Mouse (Mus musculus): Measurements from ENCODE around the gene Arid3c. TPM values are rescaled to one million over a fixed set of nuclear protein-coding genes. Genes with fewer than 3 reads are reported as not detected.
A peak's percentile ranks its signal among the peaks of the same experiment; 100 is the strongest.

The Arid3c gene
- polyA plus RNA-seq, 1 experiment from 2014 or later, result 0.15 TPM

- peaks cover 59% of the 10 kb centered on the region for H3K4me1 ChIP-seq (ENCODE audit: control insufficient read depth, insufficient read depth, low read length)
- H3K9ac ChIP-seq (ENCODE audit: low read length), result no peak overlapping the region
- no peak overlapping the region for H3K4me2 ChIP-seq (ENCODE audit: low read length)
- H3K27me3 ChIP-seq (replicated peaks; ENCODE audit: control insufficient read depth, insufficient read depth, low read length), result no peaks in the 10 kb centered on the region
- WGBS, result 46% methylated on average over 4 of the region's 4 CpGs
- H3K27ac ChIP-seq (ENCODE audit: low read depth, low read length), result peak overlapping the region; percentile 52; the same call in 1 of the 2 replicates
- ATAC-seq, result no peak
- H3K9me3 ChIP-seq (replicated peaks; ENCODE audit: control insufficient read depth, low read length), result no peaks in the 10 kb centered on the region
- H3K36me3 ChIP-seq (ENCODE audit: control insufficient read depth, insufficient read depth, low read length), result 0 out of 2 replicates have a peak, but pooled peaks cover 7% of the 10 kb centered on the region
- H3K4me3 ChIP-seq (ENCODE audit: low read depth, low read length), result no peak overlapping the region
- peak; percentile 71 for DNase-seq (ENCODE audit: low spot score)
Observed at GRCm38 (mm10) chr4:41681176-41681575, 49.8 kb downstream of the Arid3c start.

- WGBS, result 33% methylated on average over 1 of the region's 2 CpGs
- ATAC-seq, result no peak
- Histone ChIP-seq H3K27ac (ENCODE audit: low read depth, low read length) (peak overlapping the region; percentile 39; the same call in 1 of the 2 replicates), H3K4me3 (ENCODE audit: low read depth, low read length) (no peak overlapping the region), H3K27me3 (replicated peaks; ENCODE audit: control insufficient read depth, insufficient read depth, low read length) (no peaks in the 10 kb centered on the region), H3K9ac (ENCODE audit: low read length) (0 out of 2 replicates have a peak overlapping the region, but pooled peaks have one; percentile 1), H3K4me1 (ENCODE audit: control insufficient read depth, insufficient read depth, low read length) (peaks cover 68% of the 10 kb centered on the region), H3K4me2 (ENCODE audit: low read length) (no peak overlapping the region), H3K9me3 (replicated peaks; ENCODE audit: control insufficient read depth, low read length) (no peaks in the 10 kb centered on the region), H3K36me3 (ENCODE audit: control insufficient read depth, insufficient read depth, low read length) (peaks cover 11% of the 10 kb centered on the region; the same call in 1 of the 2 replicates)
- no peak for DNase-seq (ENCODE audit: low spot score)
Observed at GRCm38 (mm10) chr4:41679291-41679690, 51.7 kb downstream of the Arid3c start.

- Histone ChIP-seq H3K4me2 (ENCODE audit: low read length) (no peak overlapping the region), H3K4me3 (ENCODE audit: low read depth, low read length) (no peak overlapping the region), H3K4me1 (ENCODE audit: control insufficient read depth, insufficient read depth, low read length) (peaks cover 68% of the 10 kb centered on the region), H3K27ac (ENCODE audit: low read depth, low read length) (peak overlapping the region; percentile 39; the same call in 1 of the 2 replicates), H3K9me3 (replicated peaks; ENCODE audit: control insufficient read depth, low read length) (no peaks in the 10 kb centered on the region), H3K36me3 (ENCODE audit: control insufficient read depth, insufficient read depth, low read length) (peaks cover 11% of the 10 kb centered on the region; the same call in 1 of the 2 replicates), H3K27me3 (replicated peaks; ENCODE audit: control insufficient read depth, insufficient read depth, low read length) (no peaks in the 10 kb centered on the region), H3K9ac (ENCODE audit: low read length) (0 out of 2 replicates have a peak overlapping the region, but pooled peaks have one; percentile 1)
- DNase-seq (ENCODE audit: low spot score) (no peak), ATAC-seq (no peak)
- WGBS, result 72% methylated on average over 6 of the region's 6 CpGs
Observed at GRCm38 (mm10) chr4:41678863-41679262, 52.1 kb downstream of the Arid3c start.

- no peak overlapping the region for H3K4me3 ChIP-seq (ENCODE audit: low read depth, low read length)
- no peaks in the 10 kb centered on the region for H3K9me3 ChIP-seq (replicated peaks; ENCODE audit: control insufficient read depth, low read length)
- DNase-seq (ENCODE audit: low spot score), result peak; percentile 85
- H3K4me1 ChIP-seq (ENCODE audit: control insufficient read depth, insufficient read depth, low read length), result peaks cover 73% of the 10 kb centered on the region
- 30% methylated on average over 13 of the region's 13 CpGs for WGBS
- peak overlapping the region; percentile 70; the same call in 1 of the 2 replicates for H3K27ac ChIP-seq (ENCODE audit: low read depth, low read length)
- ATAC-seq, result peak; percentile 63
- peaks cover 11% of the 10 kb centered on the region; the same call in 1 of the 2 replicates for H3K36me3 ChIP-seq (ENCODE audit: control insufficient read depth, insufficient read depth, low read length)
- H3K9ac ChIP-seq (ENCODE audit: low read length), result peak overlapping the region; percentile 47
- peak overlapping the region; percentile 14; the same call in 1 of the 2 replicates for H3K4me2 ChIP-seq (ENCODE audit: low read length)
- no peaks in the 10 kb centered on the region for H3K27me3 ChIP-seq (replicated peaks; ENCODE audit: control insufficient read depth, insufficient read depth, low read length)
Observed at GRCm38 (mm10) chr4:41677006-41677629, 53.8 kb downstream of the Arid3c start.

GRCm38 (mm10) chr4:41676248-41677005 is 54.5 kb downstream of the Arid3c start:
- H3K9ac ChIP-seq (ENCODE audit: low read length), result peak overlapping the region; percentile 22
- no peaks in the 10 kb centered on the region for H3K27me3 ChIP-seq (replicated peaks; ENCODE audit: control insufficient read depth, insufficient read depth, low read length)
- H3K9me3 ChIP-seq (replicated peaks; ENCODE audit: control insufficient read depth, low read length), result no peaks in the 10 kb centered on the region
- peak; percentile 68 for DNase-seq (ENCODE audit: low spot score)
- H3K4me2 ChIP-seq (ENCODE audit: low read length), result peak overlapping the region; percentile 14; the same call in 1 of the 2 replicates
- H3K36me3 ChIP-seq (ENCODE audit: control insufficient read depth, insufficient read depth, low read length), result peaks cover 11% of the 10 kb centered on the region; the same call in 1 of the 2 replicates
- ATAC-seq, result no peak
- H3K27ac ChIP-seq (ENCODE audit: low read depth, low read length), result peak overlapping the region; percentile 70; the same call in 1 of the 2 replicates
- 38% methylated on average over 17 of the region's 17 CpGs for WGBS
- no peak overlapping the region for H3K4me3 ChIP-seq (ENCODE audit: low read depth, low read length)
- peaks cover 76% of the 10 kb centered on the region for H3K4me1 ChIP-seq (ENCODE audit: control insufficient read depth, insufficient read depth, low read length)

Other genes starting within 250 kb of the Arid3c start
- gene AI464131, start 228.1 kb downstream of the Arid3c start, polyA plus RNA-seq (2014; fragmentation: Nextera tagmentation; extraction: Ambion mirVana), result 2.4 and 2.6 TPM in 2 replicates
- 10.5 and 11.1 TPM in 2 replicates for gene 1110017D15Rik, start 213.8 kb downstream of the Arid3c start, polyA plus RNA-seq (2014; fragmentation: Nextera tagmentation; extraction: Ambion mirVana)
- 10.4 and 11.3 TPM in 2 replicates for gene Fam219a, start 161.6 kb downstream of the Arid3c start, polyA plus RNA-seq (2014; fragmentation: Nextera tagmentation; extraction: Ambion mirVana)
- gene Dnaic1, start 161.4 kb downstream of the Arid3c start, polyA plus RNA-seq (2014; fragmentation: Nextera tagmentation; extraction: Ambion mirVana), result 1.4 and 1.6 TPM in 2 replicates
- 64.7 and 73.9 TPM in 2 replicates for gene Enho, start 90.8 kb downstream of the Arid3c start, polyA plus RNA-seq (2014; fragmentation: Nextera tagmentation; extraction: Ambion mirVana)
- 12.6 and 12.7 TPM in 2 replicates for gene Cntfr, start 34.1 kb downstream of the Arid3c start, polyA plus RNA-seq (2014; fragmentation: Nextera tagmentation; extraction: Ambion mirVana)
- gene Il11ra1, start 31.2 kb downstream of the Arid3c start, polyA plus RNA-seq (2014; fragmentation: Nextera tagmentation; extraction: Ambion mirVana), result 23.9 and 24.3 TPM in 2 replicates
- gene Rpp25l, start 17.6 kb downstream of the Arid3c start, polyA plus RNA-seq (2014; fragmentation: Nextera tagmentation; extraction: Ambion mirVana), result 72.2 and 83.3 TPM in 2 replicates
- 301 and 330 TPM in 2 replicates for gene Dctn3, start 8.0 kb downstream of the Arid3c start, polyA plus RNA-seq (2014; fragmentation: Nextera tagmentation; extraction: Ambion mirVana)
- 23.4 and 25.2 TPM in 2 replicates for gene Galt, start 24.1 kb upstream of the Arid3c start, polyA plus RNA-seq (2014; fragmentation: Nextera tagmentation; extraction: Ambion mirVana)
- 49.8 and 54.2 TPM in 2 replicates for gene Sigmar1, start 25.0 kb upstream of the Arid3c start, polyA plus RNA-seq (2014; fragmentation: Nextera tagmentation; extraction: Ambion mirVana)
- gene Ccl27a, start 43.1 kb upstream of the Arid3c start, polyA plus RNA-seq (2014; fragmentation: Nextera tagmentation; extraction: Ambion mirVana), result 195 and 200 TPM in 2 replicates
- not detected in 2 replicates for gene Gm21541, start 172.5 kb upstream of the Arid3c start, polyA plus RNA-seq (2014; fragmentation: Nextera tagmentation; extraction: Ambion mirVana)
- gene Gm20878, start 210.4 kb upstream of the Arid3c start, polyA plus RNA-seq (2014; fragmentation: Nextera tagmentation; extraction: Ambion mirVana), result 4.6 and 4.9 TPM in 2 replicates
- gene Fam205a4, start 234.9 kb upstream of the Arid3c start, polyA plus RNA-seq (2014; fragmentation: Nextera tagmentation; extraction: Ambion mirVana), result 0.74 and 0.93 TPM in 2 replicates